Mouse (Mus musculus): ENCODE data around the gene Fndc11.
A peak's percentile ranks its signal among the peaks of the same experiment; 100 is the strongest.

- TF ChIP-seq CTCF (IDR thresholded peaks at IDR 0.05; ENCODE audit: low read depth, low read length) (peak; percentile 94), POLR2A (IDR thresholded peaks at IDR 0.05; ENCODE audit: insufficient read depth, low read length) (no peak)
Observed at GRCm38 (mm10) chr2:181186635-181187034, 33.2 kb upstream of the Fndc11 start.

Measured in ES-Bruce4 (cell line).